Mouse (Mus musculus) limb, embryonic 13.5 days (tissue): ENCODE measurements around the gene Klf12. TPM values are rescaled to one million over a fixed set of nuclear protein-coding genes. Genes with fewer than 3 reads are reported as not detected.

Experiments used
- ATAC-seq: fragments of 200-750 bp; cut with Nextera tagmentation; 2 replicates; pipeline ENCODE4 v1.8.0; 2017; ENCODE audit warnings: low read depth, moderate number of reproducible peaks, moderate TSS enrichment; ENCODE audit not compliant: low FRiP score
- H3K27ac ChIP-seq: fragments of 300-500 bp; sonication (generic); 2 replicates; pipeline ENCODE4 v1.5.1; 2015; ENCODE audit warnings: inconsistent platforms, mild to moderate bottlenecking, moderate library complexity
- H3K27me3 ChIP-seq: fragments of 300-500 bp; sonication (generic); 2 replicates; pipeline ENCODE4 v1.6.1; 2015; ENCODE audit warnings: mild to moderate bottlenecking, inconsistent platforms
- H3K36me3 ChIP-seq: fragments of 300-500 bp; sonication (generic); 2 replicates; pipeline ENCODE4 v1.6.1; 2015; ENCODE audit warnings: inconsistent platforms, mild to moderate bottlenecking, moderate library complexity
- H3K4me1 ChIP-seq: fragments of 300-500 bp; sonication (generic); 2 replicates; pipeline ENCODE4 v1.6.1; 2015; ENCODE audit warnings: inconsistent platforms
- H3K4me2 ChIP-seq: fragments of 300-500 bp; sonication (generic); replicated peaks from 2 replicates; pipeline ENCODE4 v1.6.1; 2015; ENCODE audit warnings: inconsistent platforms, mild to moderate bottlenecking, moderate library complexity
- H3K4me3 ChIP-seq: fragments of 300-500 bp; sonication (generic); 2 replicates; pipeline ENCODE4 v1.5.1; 2015; ENCODE audit warnings: moderate library complexity, mild to moderate bottlenecking, inconsistent platforms
- H3K9ac ChIP-seq: fragments of 300-500 bp; sonication (generic); 2 replicates; pipeline ENCODE4 v1.6.1; 2015; ENCODE audit warnings: mild to moderate bottlenecking, inconsistent platforms
- H3K9me3 ChIP-seq: fragments of 300-500 bp; sonication (generic); 2 replicates; pipeline ENCODE4 v1.6.1; 2016; ENCODE audit warnings: inconsistent platforms
- WGBS: fragments of 180-500 bp; shearing (Covaris S2); methylation state at CpG from one replicate; pipeline ENCODE4 v1.1.7; 2015; 5-methylcytosine and 5-hydroxymethylcytosine counted together
- polyA plus RNA-seq: library from polyadenylated mRNA; unstranded; fragments of >200 nt; fragmentation: Nextera tagmentation; extraction: Ambion mirVana; gene quantifications from 2 replicates; pipeline ENCODE4 v1.2.1, GENCODE M21; 2015

Klf12 gene
- polyA plus RNA-seq, 1 experiment from 2014 or later, result 40.5 TPM

DNA sequence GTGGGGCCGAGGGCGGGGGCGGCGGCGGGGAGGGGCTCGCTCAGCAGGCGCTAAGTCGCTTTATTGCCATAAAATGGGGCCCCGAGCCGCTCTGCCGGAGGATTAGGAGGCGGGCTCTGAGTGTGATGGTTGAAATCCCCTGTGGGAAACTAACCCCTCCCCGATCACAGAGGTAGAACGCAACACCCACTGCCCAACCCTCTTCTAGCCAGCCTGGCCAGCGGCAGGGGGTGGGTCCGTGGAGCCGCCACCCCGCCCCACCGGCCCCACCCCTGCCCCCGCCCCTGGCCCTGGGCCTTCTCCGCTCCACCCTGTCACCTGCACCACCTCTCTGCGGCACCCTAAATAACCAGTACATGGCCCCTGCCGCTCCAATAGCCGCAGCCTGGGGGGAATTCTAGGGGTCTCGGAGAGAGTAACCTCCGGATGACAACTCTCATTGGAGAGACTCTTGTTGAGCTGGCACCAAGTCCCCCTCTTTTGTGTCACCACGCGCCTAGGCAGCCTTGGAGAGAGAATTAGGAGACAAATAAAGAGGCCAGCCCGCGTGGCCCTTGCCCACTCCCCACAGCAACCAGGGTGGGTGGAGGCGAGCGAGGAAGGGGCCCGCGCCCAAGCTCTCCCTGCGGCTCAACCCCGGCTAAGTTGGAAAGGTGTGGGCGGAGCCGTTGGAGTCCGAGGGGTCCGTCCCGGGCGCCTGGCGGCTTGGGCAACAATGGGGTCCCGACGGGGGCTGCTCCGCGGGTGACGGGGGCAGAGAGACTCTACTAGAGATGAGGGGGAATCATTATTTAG, 579 bp upstream of the Klf12 start:
- Histone ChIP-seq H3K36me3 (0 out of 2 replicates have a peak, but pooled peaks cover under 1% of the 10 kb centered on the region), H3K4me3 (peak overlapping the region; percentile 69), H3K4me2 (peak overlapping the region; percentile 85), H3K4me1 (peaks cover 22% of the 10 kb centered on the region), H3K27ac (peak overlapping the region; percentile 98), H3K9ac (peak overlapping the region; percentile 81), H3K9me3 (peaks cover under 1% of the 10 kb centered on the region; the same call in 1 of the 2 replicates), H3K27me3 (no peaks in the 10 kb centered on the region)
- ATAC-seq, result peak; percentile 89
- 1% methylated on average over 46 of the region's 48 CpGs for WGBS

DNA sequence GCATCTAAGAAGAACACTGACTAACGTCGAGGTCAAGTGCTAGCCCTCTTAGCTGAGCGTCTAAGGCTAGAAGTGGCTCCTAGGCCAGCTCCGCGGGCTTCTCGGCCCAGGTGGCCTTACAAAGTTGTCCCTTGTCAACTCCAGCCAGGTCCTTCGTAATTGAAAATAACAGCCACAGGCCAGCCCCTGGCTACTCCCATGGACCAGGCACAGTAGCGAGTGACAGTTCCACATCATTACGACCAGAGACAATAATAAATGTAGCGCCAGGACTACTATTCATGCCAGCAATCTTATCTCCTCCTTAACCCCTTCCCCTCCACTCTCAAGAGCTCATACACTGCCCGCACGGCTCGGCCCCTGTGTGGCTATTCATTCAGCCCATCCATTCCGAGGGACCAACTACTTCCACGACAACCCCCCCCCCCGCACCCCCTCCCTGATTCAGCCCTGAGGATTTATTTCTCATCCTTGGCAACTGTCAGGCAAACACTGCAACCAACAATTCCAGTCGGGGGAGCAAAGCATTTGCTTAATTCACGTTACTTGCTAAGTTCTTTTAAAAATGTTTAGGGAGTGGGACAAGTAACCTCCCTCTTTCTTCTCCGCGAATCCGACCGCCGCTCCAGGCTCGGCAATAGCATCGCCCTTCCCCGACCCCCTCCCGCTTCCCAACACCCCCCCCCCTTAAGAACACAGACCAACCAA, 914 bp downstream of the Klf12 start:
- Histone ChIP-seq H3K4me3 (peak overlapping the region; percentile 69), H3K4me1 (peaks cover 22% of the 10 kb centered on the region), H3K9me3 (peaks cover 7% of the 10 kb centered on the region; the same call in 1 of the 2 replicates), H3K4me2 (peak overlapping the region; percentile 85), H3K27me3 (no peaks in the 10 kb centered on the region), H3K27ac (peak overlapping the region; percentile 98), H3K36me3 (0 out of 2 replicates have a peak, but pooled peaks cover 6% of the 10 kb centered on the region), H3K9ac (peak overlapping the region; percentile 81)
- 1% methylated on average over 27 of the region's 27 CpGs for WGBS
- ATAC-seq, result no peak

DNA sequence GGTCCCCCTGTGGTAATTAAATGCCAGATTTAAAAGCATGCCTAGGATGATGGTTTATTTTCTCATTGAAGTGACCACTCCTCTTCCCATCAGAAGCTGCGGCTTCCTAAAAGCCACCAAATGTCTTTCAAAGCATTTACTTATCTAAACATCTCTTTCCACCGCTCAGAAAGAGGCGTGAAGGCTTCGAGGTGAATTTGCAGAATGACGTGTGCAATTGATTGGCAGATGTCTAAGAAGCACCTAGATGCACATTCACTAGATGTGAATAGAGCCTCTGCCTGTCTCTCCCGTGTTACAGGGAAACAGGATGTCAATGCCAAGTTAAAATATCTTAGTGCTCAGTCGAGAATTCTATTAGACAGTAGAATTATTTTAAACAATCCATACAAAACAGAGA, 1.8 kb downstream of the Klf12 start:
- Histone ChIP-seq H3K4me3 (peak overlapping the region; percentile 69), H3K27ac (no peak overlapping the region), H3K9ac (peak overlapping the region; percentile 36; the same call in 1 of the 2 replicates), H3K27me3 (no peaks in the 10 kb centered on the region), H3K36me3 (peaks cover 6% of the 10 kb centered on the region; the same call in 1 of the 2 replicates), H3K4me1 (peaks cover 22% of the 10 kb centered on the region), H3K9me3 (peaks cover 7% of the 10 kb centered on the region; the same call in 1 of the 2 replicates), H3K4me2 (peak overlapping the region; percentile 85)
- WGBS, result 4% methylated on average over 7 of the region's 7 CpGs
- ATAC-seq, result no peak

DNA sequence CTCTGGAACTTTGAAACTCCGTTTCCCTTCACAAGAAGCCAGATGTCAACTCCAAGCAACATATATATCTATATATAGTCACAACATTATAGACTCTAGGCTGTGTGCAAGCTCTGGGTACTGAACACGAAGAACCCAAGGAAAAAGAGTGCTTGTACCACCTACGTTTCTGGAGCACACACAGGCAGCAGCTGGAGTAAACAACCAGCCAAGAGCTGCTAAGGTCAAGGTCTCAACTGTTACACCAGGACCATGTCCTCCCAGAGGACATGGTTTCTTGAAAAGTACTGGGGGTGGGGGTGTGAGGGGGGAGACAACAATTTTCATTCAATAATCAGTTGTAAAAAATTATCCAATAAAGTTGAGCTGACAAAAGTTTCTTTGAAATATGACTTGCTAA, 2.7 kb downstream of the Klf12 start:
- Histone ChIP-seq H3K27ac (no peak overlapping the region; the same call in 1 of the 2 replicates), H3K4me2 (peak overlapping the region; percentile 46)

GRCm38 (mm10) chr14:100274179-100274578, 10.3 kb downstream of the Klf12 start:
- Histone ChIP-seq H3K4me1 (no peaks in the 10 kb centered on the region), H3K4me3 (no peak overlapping the region), H3K9me3 (no peaks in the 10 kb centered on the region), H3K27me3 (no peaks in the 10 kb centered on the region), H3K9ac (no peak overlapping the region), H3K27ac (no peak overlapping the region), H3K36me3 (peaks cover 9% of the 10 kb centered on the region), H3K4me2 (no peak overlapping the region)
- WGBS, result 95% methylated on average over 2 of the region's 2 CpGs
- no peak for ATAC-seq

More for the DNA sequence above, 2.7 kb downstream of the Klf12 start:
- H3K36me3 ChIP-seq, result peaks cover 6% of the 10 kb centered on the region; the same call in 1 of the 2 replicates
- no peaks in the 10 kb centered on the region for H3K27me3 ChIP-seq
- ATAC-seq, result no peak
- H3K9me3 ChIP-seq, result peaks cover 7% of the 10 kb centered on the region; the same call in 1 of the 2 replicates
- H3K4me1 ChIP-seq, result peaks cover 19% of the 10 kb centered on the region
- H3K4me3 ChIP-seq, result 0 out of 2 replicates have a peak overlapping the region, but pooled peaks have one; percentile 16
- H3K9ac ChIP-seq, result no peak overlapping the region
- WGBS, result 6% methylated on average over 3 of the region's 3 CpGs

GRCm38 (mm10) chr14:100260531-100260930, 23.9 kb downstream of the Klf12 start:
- no peaks in the 10 kb centered on the region for H3K36me3 ChIP-seq
- WGBS, result 63% methylated on average over 4 of the region's 4 CpGs
- H3K4me1 ChIP-seq, result peaks cover 18% of the 10 kb centered on the region
- no peak overlapping the region for H3K9ac ChIP-seq
- H3K4me2 ChIP-seq, result no peak overlapping the region
- ATAC-seq, result no peak
- no peak overlapping the region for H3K4me3 ChIP-seq
- no peaks in the 10 kb centered on the region for H3K27me3 ChIP-seq
- H3K9me3 ChIP-seq, result no peaks in the 10 kb centered on the region
- no peak overlapping the region for H3K27ac ChIP-seq

- no peak overlapping the region for H3K4me3 ChIP-seq
- no peak overlapping the region for H3K27ac ChIP-seq
- H3K9me3 ChIP-seq, result no peaks in the 10 kb centered on the region
- no peak overlapping the region for H3K9ac ChIP-seq
- ATAC-seq, result no peak
- no peaks in the 10 kb centered on the region for H3K4me1 ChIP-seq
- no peaks in the 10 kb centered on the region for H3K27me3 ChIP-seq
- peaks cover 2% of the 10 kb centered on the region; the same call in 1 of the 2 replicates for H3K36me3 ChIP-seq
- WGBS, result 84% methylated on average over 5 of the region's 5 CpGs
- no peak overlapping the region for H3K4me2 ChIP-seq
Measured at GRCm38 (mm10) chr14:100243046-100243445, 41.4 kb downstream of the Klf12 start.

DNA sequence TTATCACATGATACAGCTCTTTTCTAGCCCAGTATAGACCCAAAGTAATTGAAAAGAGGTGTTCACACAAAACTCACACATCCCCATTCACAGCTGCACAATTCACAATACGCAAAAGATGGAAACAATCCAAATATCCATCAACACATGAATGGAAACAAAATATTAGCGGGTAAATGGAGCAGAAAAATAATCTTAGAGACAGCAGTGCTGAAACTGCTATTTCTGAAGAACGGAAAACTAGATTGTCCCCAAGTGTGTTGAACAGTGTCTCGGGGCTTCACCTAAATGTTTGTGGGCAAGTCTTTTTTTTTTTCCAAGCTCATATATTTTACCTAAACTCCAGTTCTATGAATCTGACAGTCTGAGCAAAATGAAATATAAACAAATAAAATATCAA, 44.6 kb downstream of the Klf12 start:
- Histone ChIP-seq H3K27me3 (no peaks in the 10 kb centered on the region), H3K27ac (no peak overlapping the region), H3K9ac (no peak overlapping the region), H3K9me3 (no peaks in the 10 kb centered on the region), H3K4me3 (no peak overlapping the region), H3K4me2 (no peak overlapping the region), H3K4me1 (peaks cover 16% of the 10 kb centered on the region; the same call in 1 of the 2 replicates), H3K36me3 (no peaks in the 10 kb centered on the region)
- no peak for ATAC-seq
- WGBS, result 80% methylated on average over 4 of the region's 4 CpGs

GRCm38 (mm10) chr14:100236757-100237156, 47.7 kb downstream of the Klf12 start:
- Histone ChIP-seq H3K27me3 (no peaks in the 10 kb centered on the region), H3K4me2 (no peak overlapping the region), H3K4me3 (no peak overlapping the region), H3K36me3 (no peaks in the 10 kb centered on the region), H3K9me3 (no peaks in the 10 kb centered on the region), H3K9ac (no peak overlapping the region), H3K4me1 (peaks cover 24% of the 10 kb centered on the region; the same call in 1 of the 2 replicates), H3K27ac (no peak overlapping the region)
- no peak for ATAC-seq
- WGBS, result 85% methylated on average over 7 of the region's 7 CpGs

DNA sequence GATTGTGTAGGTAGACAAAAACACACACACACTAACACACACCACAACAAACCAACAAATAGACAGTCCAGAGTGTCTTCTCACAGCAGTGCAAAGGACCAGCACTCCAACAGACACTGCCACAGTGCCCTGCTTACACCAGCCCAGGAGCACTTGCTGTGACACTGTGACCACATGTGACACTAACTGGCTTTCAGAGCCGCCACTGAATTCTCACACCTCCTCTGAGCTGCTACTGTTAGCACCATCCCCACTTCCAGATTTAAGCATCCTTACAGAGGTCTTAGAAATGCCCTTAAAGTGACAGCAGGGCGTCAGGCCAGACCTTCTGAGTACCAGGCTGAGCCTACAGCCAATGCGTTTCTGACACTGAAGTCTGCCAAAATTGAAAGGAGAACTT, 48.7 kb downstream of the Klf12 start:
- H3K4me2 ChIP-seq, result no peak overlapping the region
- no peak overlapping the region for H3K4me3 ChIP-seq
- H3K9me3 ChIP-seq, result no peaks in the 10 kb centered on the region
- no peak overlapping the region for H3K27ac ChIP-seq
- 40% methylated on average over 3 of the region's 3 CpGs for WGBS
- no peaks in the 10 kb centered on the region for H3K36me3 ChIP-seq
- H3K9ac ChIP-seq, result no peak overlapping the region
- no peak for ATAC-seq
- no peaks in the 10 kb centered on the region for H3K27me3 ChIP-seq
- peaks cover 24% of the 10 kb centered on the region; the same call in 1 of the 2 replicates for H3K4me1 ChIP-seq

GRCm38 (mm10) chr14:100231384-100231783, 53.1 kb downstream of the Klf12 start:
- Histone ChIP-seq H3K36me3 (no peaks in the 10 kb centered on the region), H3K27me3 (no peaks in the 10 kb centered on the region), H3K27ac (no peak overlapping the region), H3K9me3 (no peaks in the 10 kb centered on the region), H3K4me2 (no peak overlapping the region), H3K4me3 (no peak overlapping the region), H3K9ac (no peak overlapping the region), H3K4me1 (peaks cover 20% of the 10 kb centered on the region; the same call in 1 of the 2 replicates)
- no peak for ATAC-seq
- WGBS, result 80% methylated on average over 1 of the region's 1 CpGs

GRCm38 (mm10) chr14:100228120-100228519, 56.4 kb downstream of the Klf12 start:
- Histone ChIP-seq H3K4me2 (no peak overlapping the region), H3K9ac (no peak overlapping the region), H3K4me1 (peaks cover 20% of the 10 kb centered on the region), H3K36me3 (no peaks in the 10 kb centered on the region), H3K4me3 (no peak overlapping the region), H3K9me3 (no peaks in the 10 kb centered on the region), H3K27ac (no peak overlapping the region), H3K27me3 (no peaks in the 10 kb centered on the region)
- no peak for ATAC-seq
- 95% methylated on average over 6 of the region's 6 CpGs for WGBS
